Mouse (Mus musculus): ENCODE data around the gene Capzb.

The Capzb gene

DNA sequence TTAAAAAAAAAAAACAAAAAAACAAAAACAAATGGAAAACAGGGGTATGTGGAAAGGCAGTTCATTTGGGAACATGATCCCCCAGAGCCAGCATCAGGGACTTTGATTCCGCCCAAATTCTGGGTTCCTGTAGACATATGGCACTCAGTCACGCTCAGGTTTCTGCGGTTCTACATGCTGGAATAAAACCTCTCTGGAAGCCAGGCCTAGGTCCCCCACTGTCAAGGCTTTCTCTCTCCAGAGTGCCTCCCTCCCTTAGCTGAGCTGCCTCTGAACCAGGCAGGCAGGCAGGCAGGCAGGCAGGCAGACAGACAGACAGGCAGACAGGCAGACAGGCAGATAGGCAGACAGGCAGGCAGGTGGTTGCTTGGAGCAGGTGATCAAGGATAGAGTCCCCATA is 77.5 kb downstream of the Capzb start:
- DNase-seq = no peak

DNA sequence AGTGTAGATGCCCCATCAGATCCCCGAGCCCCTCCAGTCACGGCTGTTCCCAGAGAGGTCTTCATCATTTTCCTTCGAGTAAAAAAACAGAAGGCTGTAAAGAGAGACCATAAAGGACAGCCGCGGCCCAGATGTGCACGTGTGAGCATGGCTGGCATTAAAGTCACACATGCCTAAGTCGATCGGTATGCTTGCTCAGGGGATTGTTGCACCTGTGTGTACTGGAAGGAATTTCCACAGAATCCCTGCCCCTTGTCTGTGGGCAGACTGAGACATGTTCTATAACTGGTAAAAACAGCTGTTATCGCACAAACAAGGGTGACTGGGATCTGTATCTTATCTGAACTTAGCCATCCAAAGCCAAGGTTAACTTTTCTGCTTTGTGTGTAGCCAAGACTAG is 78.9 kb downstream of the Capzb start:
- DNase-seq = no peak

DNA sequence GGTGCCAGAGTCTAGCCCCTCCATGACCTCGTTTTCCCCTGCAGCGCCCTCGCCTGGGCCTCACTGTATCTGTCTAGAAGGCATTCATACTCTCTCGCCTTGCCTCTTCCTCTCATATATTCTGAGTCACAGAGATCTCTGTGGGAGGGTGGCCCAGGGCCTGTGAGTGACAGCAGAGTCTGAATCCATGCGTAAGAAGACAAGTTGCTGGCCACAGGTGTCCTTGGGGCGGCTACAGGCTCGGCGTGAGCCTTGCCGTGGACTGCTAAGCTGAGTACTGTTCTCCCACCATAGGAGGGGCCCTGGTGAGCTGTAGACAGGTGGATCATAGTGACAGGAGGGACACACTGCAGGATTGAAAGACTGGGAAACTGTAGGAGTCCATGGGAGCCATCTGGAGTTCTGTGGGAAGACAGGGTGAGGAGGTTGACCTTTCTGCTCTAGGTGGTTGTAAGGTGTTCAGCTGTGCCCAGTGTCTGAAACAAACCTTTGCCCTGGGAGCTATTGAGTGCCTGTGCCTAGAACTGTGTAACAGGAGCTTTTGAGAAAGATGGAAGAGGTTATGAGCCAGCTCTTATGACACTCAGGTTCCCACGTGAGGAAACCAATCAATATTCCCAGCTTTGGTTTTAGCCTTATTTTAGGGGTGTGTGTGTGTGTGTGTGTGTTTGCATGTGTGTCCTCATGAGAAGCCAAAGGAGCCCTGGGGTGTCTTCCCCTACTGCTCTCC is 80.4 kb downstream of the Capzb start:
- no peak for DNase-seq

DNA sequence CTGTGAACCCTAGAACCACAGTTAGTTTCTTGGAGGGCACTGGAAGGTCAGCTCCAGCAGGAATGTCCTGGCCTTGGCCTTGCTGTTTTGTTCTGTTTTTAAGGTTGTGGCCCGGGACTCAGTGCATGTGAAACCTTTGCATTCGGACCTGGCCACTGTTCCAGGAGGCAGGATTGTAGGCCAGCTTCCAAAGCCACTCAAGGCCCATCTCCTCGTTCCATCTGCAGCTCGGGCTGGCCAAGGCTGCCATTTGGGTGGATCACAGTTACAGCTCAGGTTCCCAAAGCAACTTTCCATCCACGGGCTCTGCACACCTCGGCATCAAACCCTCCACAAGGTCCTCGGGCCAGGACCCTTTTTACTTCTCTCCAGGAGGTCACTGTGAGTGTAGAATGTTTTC is 81.9 kb downstream of the Capzb start:
- no peak for DNase-seq

DNA sequence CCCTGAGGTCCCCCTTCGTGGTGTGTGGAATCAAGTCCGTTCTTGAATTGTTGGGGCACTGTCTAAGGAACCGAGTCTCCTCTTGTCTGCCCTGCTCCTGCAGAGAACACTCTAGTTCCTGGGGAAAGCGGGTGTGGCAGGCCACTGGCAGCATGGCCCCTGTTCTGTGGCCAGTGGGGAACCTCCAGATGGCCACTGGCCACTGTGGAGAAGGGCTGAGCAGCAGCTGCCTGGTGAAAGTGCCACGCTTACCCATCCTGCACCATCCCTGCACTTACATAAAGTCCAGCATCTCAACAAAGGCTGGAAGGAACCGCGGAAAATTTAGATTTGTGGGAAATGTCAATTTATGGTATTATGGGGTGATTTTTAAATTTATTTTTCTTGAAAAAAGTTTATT is 83.7 kb downstream of the Capzb start:
- no peak for DNase-seq

DNA sequence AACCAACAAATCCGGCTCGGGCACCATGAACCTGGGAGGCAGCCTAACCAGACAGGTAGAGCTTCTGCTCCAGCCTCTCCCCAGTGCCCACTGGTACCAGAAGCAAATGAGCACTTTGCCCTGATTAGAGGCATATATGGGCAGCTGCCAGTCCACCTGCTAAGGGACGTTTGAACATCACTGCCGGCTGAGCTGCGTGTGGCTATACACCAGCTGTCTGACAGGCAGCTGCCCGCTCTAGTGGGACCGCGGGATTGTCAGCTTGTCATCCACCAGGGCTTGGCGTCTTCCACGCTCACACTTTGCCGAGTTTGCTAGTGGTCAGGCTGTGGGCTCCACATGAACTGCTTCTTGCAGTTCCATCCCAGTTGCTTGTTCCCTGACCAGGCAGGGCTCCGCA is 87.8 kb downstream of the Capzb start:
- DNase-seq = no peak

DNA sequence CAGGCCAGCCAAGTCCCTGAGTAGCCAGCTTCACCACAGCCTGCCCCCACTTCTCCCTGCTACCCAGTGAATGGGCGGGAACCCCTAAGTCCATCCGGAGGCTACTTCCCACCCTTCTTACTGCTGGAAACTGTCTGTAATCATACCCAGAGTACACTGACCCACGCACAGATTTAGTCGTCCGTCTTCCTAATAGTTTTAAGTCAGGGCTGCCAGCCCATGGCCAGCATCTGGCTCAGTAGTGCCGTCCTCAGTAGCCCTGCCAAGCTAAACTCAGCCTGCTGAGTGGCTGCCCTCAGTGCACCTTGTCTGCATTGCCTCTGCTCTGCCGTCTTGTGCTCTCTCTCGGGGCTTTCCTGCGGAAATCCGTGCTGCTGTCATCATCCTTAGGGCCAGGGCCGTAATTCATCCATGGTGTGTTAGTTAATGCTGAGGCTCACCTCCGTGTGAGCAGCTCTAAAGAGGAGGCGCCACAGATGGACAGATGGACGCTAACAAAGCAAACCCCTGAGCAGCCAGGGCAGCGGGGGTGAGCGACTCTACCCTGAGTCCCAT is 89.2 kb downstream of the Capzb start:
- DNase-seq = no peak

DNA sequence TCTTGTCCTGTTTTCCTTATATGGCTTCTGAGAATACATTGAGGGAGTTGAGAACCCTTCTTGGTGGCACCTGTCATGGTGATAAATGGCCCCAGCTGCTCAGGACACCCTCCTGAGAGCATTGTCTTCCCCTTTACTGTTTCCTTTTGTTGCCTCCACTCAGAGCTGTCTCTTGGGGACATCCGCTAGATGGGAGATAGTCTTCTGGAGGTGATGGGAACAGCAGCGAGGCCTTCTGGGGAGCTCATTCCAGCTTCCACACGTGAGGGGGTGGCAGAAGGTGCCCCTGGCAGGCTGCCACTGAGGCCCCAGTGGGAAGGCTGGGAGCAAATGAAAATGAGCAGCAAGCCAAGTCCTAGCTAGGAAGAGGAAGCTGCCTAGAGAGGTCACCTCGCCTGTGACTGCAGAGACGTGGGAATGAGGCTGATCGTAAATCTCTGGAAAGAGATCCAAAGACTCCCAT is 90.3 kb downstream of the Capzb start:
- no peak for DNase-seq

DNA sequence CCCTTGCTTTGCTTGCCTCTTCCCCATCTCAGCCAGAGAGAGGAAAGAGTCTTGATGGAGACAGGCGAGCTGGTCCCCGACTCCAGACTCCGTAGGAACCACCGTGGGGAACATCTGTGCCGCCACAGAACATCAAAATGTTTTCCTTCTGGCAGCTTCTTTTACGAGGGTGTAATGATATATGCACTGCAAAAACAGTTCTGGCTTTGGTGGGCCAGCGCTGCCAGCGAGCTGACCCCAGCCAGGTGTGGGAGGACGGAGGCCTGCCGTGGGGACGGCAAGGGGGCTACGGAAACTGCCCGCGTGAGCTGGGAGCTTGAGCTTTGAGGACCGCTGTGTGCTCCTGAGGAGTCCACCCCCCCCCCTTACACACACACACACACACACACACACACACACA is 92.2 kb downstream of the Capzb start:
- DNase-seq = no peak

DNA sequence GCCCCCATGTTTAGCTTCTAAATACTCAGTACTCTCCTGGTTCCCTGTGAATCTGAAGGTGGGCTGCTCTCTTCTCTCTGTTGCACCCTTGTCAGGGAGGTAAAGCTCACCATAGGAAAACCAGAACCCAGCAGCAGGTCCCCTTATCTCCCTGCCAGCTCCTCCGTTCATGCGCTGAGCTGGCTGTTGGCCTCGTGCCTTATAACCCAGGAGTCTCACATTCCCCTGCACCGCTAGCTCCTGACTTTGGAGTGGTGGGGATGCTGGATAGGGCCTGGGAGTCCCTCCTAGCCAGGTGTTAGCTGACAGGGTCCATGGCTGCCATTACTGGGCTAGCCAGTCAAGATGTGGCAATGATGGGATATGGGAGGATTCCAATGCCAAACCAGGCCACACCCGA is 93.5 kb downstream of the Capzb start:
- no peak for DNase-seq

DNA sequence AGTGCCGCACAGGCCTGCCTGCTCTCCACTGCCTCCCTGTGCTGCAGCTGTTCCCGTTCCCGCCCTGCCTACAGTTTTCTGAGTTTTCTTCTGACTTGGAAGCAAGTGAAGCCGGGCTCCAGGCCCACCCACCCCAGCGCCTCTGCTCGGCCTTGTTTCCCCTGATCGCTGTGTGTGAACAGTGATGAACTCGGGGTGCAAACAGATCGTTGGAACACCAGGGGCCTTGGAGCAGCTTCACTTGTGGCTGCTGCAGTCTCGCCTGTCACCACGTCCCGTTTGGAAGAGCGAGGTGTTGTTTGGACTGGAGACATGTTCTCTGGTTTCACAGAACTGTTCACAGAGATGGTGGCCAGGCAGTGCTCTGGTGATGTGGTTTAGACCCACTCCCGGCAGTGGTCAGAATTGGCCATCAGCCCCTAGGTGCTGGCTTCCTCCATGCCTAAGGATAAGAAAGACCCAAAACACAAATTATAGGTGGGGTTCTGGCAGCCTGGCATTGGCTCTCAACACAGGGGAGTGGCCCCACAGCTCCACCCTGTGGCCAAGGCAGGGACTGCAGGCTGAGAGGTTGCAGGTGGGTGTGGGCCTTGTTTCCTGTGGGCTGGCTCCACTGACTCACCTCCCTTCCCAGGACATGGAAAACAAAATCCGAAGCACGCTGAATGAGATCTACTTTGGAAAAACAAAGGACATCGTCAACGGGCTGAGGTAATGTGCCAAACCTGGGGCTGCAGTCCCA is 94.6 kb downstream of the Capzb start:
- DNase-seq = peak; percentile 80 to 87

DNA sequence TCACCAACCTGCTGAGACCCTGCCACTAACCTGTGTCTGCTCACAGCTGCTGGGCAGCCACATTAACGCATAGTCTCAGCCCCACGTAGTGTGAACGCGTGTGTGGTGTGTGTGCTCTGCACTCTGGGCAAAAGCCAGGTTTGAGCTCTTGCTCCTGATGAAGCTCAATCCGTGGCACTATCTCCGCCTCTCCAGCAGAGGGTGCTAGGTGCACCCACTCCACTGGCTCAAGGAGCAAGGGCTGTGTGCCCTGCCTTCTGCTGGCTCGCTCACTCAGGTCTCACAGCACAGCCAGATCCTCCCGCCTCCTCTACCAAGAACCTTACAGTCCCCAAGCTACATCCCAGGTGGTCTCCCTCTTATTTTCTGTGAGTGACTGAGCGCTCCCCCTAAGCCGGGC is 96.3 kb downstream of the Capzb start:
- peak; percentile 64 to 68 for DNase-seq

DNA sequence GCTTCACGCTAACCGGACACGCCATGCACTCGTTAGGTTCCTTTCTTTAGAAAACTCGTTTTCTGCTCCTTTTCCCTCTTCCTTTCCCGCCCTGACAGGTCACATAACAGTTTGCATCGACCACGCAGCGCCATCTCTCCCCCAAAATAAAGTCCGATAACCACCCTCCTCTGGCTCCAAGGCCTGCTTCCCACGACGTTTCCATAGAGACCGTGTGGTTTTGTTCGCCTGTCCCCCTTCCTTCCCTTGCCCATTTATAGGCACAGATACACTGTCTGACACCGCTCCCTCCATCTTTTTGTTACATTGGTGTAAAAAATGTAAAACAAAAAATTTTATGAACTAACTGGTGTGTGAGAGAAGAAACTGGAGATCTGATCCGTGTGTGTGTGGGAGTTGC is 98.4 kb downstream of the Capzb start:
- no peak for DNase-seq

DNA sequence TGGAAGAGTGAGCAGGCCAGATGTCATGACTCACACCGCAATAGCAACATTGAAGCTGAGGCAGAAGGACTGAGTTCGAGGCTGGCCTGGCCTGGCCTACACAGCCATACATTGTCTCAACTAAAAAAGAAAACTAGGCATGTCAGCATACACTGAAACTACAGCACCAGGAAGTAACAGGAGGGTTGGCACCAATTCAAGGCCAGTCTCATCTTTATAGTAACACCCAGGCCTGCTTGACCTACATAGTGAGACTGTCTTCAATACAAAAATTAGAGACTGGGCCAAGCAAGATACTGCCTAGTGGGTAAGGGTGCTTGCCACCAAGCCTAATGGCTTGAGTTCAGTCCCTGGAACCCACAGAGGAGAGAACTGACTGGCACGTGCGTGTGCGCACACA is 99.3 kb downstream of the Capzb start:
- DNase-seq = no peak

DNA sequence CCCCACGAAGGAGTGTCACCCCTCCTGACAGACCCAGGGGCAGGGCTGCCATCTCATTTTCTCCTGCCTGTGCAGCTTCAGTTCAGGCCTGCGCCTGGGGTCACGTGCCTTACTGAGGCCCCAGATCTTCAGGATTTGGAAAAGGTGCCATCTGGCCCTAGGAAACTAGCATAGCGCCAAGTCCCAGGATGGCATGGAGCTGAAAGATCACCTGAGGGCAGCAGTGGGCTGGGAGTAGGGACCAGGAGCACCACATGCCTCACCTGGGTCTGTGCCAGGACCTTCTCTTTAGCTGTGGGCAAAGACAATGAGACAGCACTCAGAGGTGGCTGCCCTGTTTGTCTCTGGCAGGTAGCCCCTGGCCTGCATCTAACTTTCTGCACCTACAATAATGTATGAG is 104.9 kb downstream of the Capzb start:
- DNase-seq = peak in 1 of 2 experiments; percentile 46

DNA sequence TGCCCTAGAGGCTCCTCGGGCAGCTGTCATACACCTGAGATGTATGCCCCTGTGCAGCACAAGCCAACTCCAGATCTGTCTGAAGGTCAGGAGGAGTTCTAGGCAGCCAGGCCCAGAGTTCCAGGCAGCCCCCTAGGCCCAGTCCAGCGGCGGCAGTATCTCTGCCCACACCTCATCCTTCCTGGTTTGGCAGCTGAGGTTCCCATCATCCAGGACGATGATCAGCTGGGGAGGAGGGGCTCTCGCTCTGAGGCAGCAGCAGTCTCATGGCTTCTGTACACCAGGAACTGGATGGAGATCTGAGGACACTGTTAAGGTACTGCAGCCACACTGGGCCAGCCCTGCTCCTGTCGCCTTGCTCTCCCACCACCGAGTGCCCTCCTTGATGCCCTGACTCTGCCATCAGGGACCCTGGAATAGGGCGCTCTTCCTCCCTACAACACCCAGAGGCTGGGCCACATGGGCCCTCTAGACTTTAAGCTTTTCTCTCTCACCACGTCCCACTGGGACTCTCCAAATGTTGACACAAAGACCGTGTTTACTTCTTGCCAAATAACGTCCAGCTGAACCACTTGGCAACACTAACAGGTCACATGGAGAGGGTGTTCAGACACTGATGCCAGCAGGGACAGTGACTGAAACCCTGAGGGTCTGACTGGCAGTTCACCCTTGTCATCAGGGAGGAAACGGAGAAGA is 106.1 kb downstream of the Capzb start:
- peak; percentile 39 to 65 for DNase-seq

DNA sequence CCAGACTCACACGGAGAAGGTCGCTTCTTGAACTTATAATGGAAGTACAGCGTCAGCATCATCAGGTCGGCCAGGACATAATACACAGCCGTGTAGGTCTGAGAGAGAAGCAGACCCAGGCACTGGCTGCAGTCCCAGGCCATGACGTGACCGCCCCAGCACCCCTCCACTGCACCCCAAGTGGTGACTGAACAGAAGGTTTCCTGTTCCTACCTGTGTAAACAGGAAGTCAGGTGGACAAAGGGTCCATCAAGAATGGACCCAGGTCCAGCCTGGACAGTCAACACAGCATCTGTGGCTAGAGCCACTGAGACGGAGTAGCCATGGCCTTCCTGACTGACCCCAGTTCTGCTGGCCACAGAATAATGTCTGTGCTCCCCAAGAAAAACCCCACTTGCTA is 109.1 kb downstream of the Capzb start:
- DNase-seq = no peak

DNA sequence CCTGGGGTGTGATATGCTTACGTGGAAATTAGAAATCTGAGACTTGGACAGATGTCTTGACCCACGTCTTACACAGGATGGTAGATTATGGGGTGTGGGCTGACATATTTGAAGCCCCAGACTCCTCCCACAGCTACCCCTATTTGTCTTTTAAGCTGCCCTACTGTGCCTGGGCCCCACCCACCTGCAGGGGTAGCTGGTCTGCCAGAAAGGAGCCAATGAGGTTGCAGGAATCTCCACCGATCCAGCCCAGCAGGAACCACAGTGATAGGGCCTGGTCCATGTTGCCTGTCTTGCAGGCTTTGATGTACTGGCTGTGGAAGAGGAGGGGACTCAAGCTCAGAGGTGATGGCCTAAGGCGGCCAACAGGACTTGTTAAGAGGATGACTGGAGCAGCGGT is 109.5 kb downstream of the Capzb start:
- no peak for DNase-seq

DNA sequence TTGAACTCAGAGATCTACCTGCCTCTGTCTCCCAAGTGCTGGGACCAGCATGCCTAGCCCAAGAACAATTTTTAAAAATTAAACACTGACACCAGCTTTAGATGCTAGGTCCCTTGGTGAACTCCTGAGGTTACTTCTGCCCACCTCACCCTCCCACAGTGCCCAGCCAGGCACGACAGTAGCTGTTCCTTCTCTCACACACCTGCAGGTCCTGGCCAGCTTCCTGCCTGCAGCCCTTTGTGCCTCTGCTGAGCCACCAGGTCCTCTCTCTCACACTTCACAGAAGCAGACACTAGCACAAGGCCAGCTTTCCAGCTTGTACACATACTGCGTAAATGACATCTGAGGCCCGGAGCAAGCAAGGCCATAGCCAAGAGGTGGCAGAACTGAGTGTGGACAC is 112.8 kb downstream of the Capzb start:
- DNase-seq = no peak

DNA sequence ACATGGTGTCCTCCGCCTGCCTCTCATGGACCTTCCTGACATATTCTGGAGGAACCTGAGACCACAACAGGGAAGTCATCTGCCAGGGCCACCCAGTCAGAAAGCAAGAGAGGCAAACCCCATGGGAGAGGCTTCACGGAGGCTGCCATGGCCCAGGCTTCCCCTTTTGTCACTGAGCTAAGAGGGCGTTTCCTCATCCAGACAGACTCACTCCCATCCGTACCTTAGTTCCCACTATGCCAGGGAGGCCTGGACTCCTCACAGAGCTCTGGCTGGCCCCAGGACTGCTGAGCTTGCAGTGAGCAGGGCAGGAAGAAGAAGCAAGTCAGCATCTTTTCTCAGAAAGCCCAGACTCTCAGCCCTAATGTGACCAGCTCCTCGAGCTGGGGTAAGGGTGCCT is 115.2 kb downstream of the Capzb start:
- DNase-seq = peak; percentile 49 to 55

DNA sequence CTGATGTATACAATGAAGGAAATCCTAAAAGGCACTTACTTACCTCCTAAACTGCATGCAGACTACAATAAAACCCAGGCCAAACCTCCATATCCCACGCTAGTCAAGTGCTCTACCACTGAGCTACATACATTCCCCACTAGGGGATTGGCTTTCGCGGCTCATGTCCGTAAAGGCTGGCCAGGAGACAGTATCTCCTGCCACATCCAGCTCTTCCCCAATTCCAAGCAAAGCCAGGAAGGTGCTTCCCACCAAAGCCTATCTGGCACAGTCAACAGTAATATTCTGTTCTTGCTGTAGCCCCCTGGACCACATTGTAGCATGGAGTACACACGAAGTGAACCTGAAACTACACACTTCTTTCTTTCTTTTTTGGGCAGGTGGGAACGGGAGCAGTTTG is 117.0 kb downstream of the Capzb start:
- DNase-seq = no peak

DNA sequence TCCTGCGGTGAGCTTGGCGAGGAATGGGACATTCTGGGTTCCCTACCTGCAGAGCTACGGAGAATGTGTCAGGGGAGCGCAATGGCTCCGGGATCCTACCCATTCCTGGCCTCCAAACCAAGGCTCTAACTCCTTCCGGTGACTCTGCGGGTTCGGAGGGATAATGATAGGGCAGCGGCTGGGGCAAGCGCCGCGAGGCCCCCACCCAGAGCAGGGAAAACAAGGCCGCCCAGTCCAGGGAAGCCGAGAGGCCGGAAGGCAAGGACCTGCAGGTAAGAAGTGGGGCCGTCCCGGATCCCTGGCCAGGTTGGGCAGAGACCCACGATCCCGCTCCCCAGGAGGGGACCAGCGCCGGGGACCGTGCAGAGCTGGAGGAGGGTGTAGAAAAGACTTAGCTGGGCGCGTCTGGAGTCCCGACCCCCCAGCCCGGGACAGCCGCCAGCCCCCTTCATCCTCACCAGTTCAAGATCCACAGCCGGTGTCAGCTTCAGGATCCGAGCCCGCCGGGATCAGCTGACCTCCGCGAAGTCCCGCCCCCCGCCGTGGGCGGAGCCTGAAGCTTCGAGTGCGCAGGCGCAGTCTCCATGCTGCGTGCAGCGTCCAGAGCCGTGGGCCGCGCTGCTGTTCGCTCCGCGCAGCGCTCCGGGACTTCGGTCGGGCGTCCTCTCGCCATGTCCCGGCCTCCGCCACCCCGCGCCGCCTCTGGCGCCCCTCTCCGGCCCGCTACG is 117.6 kb downstream of the Capzb start, which contains the start of the genes Pqlc2 and Akr7a5:
Gene Pqlc2, minus strand, starts transcription at position 538 of the 728 bp plus-strand sequence.
Gene Akr7a5, plus strand, starts transcription at position 574 of the 728 bp plus-strand sequence.
- peak; percentile 97 to 99 for DNase-seq
